Mouse (Mus musculus) ES-E14 (cell line): ENCODE measurements at regions not wholly inside any gene's neighbourhood (a gene's known extent, or its start where the extent isn't known, plus 50 kb on each side); places are given as distances from the start of the nearest gene placed in this dataset.

Source experiments
- CHD2 ChIP-seq: IDR thresholded peaks from 2 replicates; pipeline ENCODE4 v1.6.1; 2014; ENCODE audit warnings: mild to moderate bottlenecking, low read depth, low read length, inconsistent platforms
- HCFC1 ChIP-seq: IDR thresholded peaks from 2 replicates; pipeline ENCODE4 v1.6.1; 2012; ENCODE audit warnings: low read length, inconsistent platforms, borderline replicate concordance; ENCODE audit not compliant: insufficient read depth
- ZC3H11A ChIP-seq: IDR thresholded peaks from 2 replicates; pipeline ENCODE4 v1.6.1; 2012; ENCODE audit warnings: low read depth, mild to moderate bottlenecking, inconsistent platforms, low read length, borderline replicate concordance
- ZNF384 ChIP-seq: IDR thresholded peaks from 2 replicates; pipeline ENCODE4 v1.6.1; 2012; ENCODE audit warnings: low read depth, low read length, inconsistent platforms

GRCm38 (mm10) chr5:51873571-51873970, 306.0 kb upstream of the Ppargc1a start:
- TF ChIP-seq ZNF384 (no peak), HCFC1 (no peak), ZC3H11A (no peak), CHD2 (no peak)
